ENCODE assay signal across 35 mouse cellular contexts in the genomic region with DNA sequence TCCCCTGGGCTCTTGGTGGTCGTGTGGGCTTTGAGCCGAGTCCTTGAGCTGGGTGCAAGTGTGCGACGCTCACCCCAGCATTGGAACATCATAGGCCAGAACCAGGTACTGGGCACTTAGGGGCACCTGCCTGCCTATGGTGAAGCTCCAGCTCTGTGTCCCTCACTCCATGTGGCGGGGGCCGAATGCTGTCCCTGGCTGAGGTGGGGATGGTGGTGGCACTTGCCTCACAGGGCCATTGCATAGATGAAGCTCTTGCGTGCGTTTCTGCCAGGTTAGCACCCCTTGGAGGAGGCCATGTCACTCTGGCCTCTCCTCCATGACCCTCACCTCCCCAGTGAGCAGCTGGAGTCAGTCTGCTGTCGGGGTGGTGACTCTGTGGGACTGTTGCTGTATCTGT. TPM values are rescaled to one million over a fixed set of nuclear protein-coding genes. Genes with fewer than 3 reads are reported as not detected.
DNase-seq lines count a peak whose midpoint lies in the region; ATAC-seq and TF ChIP-seq lines count a peak whose summit lies in the region.
"Had no signal": no experiment of that assay in that cellular context is flagged by ENCODE, and none has a peak within 500 bp of the region (broad histone marks: within the 10 kb centered on the region; RNA-seq: fewer than 3 reads in every experiment).

No protein-coding gene starts in this region.

- TF ChIP-seq CTCF in intestine, postnatal 0 days (IDR thresholded peaks at IDR 0.05; ENCODE audit: low read depth), result no peak
- TF ChIP-seq CTCF in midbrain, postnatal 0 days (IDR thresholded peaks at IDR 0.05), result no peak

- H3K4me1 ChIP-seq in intestine, embryonic 14.5 days (replicated peaks; ENCODE audit: control insufficient read depth, insufficient read depth, low read length), result peaks cover 23% of the 10 kb centered on the region
- H3K4me1 ChIP-seq in intestine, postnatal 0 days (replicated peaks; ENCODE audit: control insufficient read depth, insufficient read depth, low read length), result peaks cover 3% of the 10 kb centered on the region; the same call in 1 of the 2 replicates
- peaks cover 34% of the 10 kb centered on the region for H3K4me1 ChIP-seq in midbrain, embryonic 10.5 days
- peaks cover 7% of the 10 kb centered on the region for H3K4me1 ChIP-seq in midbrain, postnatal 0 days (ENCODE audit: insufficient read depth, low read length)

- 0 out of 2 replicates have a peak overlapping the region, but pooled peaks have one; percentile 6 for H3K9ac ChIP-seq in intestine, embryonic 14.5 days (ENCODE audit: low read length)
- H3K9ac ChIP-seq in intestine, postnatal 0 days (ENCODE audit: low read depth, low read length), result no peak overlapping the region; the same call in 1 of the 2 replicates
- H3K9ac ChIP-seq in midbrain, postnatal 0 days (replicated peaks; ENCODE audit: low read length, poor library complexity, severe bottlenecking), result no peak overlapping the region
- H3K9ac ChIP-seq: embryonic facial prominence, embryonic 15.5 days; forebrain, postnatal 0 days had no signal

- 96% methylated on average over 9 of the region's 9 CpGs for WGBS in intestine, embryonic 14.5 days
- WGBS in intestine, postnatal 0 days, result 95% methylated on average over 9 of the region's 9 CpGs
- 96% methylated on average over 9 of the region's 9 CpGs for WGBS in midbrain, embryonic 10.5 days
- WGBS in midbrain, postnatal 0 days, result 95% methylated on average over 9 of the region's 9 CpGs

- peaks cover 49% of the 10 kb centered on the region for H3K36me3 ChIP-seq in intestine, embryonic 14.5 days (ENCODE audit: control insufficient read depth, insufficient read depth, low read length)
- peaks cover 50% of the 10 kb centered on the region for H3K36me3 ChIP-seq in intestine, postnatal 0 days (ENCODE audit: control insufficient read depth, insufficient read depth)
- peaks cover 70% of the 10 kb centered on the region for H3K36me3 ChIP-seq in midbrain, embryonic 10.5 days
- peaks cover 23% of the 10 kb centered on the region for H3K36me3 ChIP-seq in midbrain, postnatal 0 days (ENCODE audit: insufficient read depth, low read length)

- peak; percentile 91 for DNase-seq in heart, adult 11 months
- no peak for DNase-seq in heart, adult 18-20 months
- DNase-seq in intestine, embryonic 14.5 days (ENCODE audit: low spot score), result no peak
- DNase-seq in midbrain, embryonic 10.5 days (ENCODE audit: low spot score), result no peak
- DNase-seq in midbrain, postnatal 0 days (ENCODE audit: low spot score), result no peak
- DNase-seq in kidney, adult 8-10 months, result no peak
- DNase-seq: adrenal gland, adult 2 months; adrenal gland, postnatal 14 days; B cell, adult 2 months; cerebellum, adult 11-12 months; cerebellum, adult 8-10 months; cerebellum, postnatal 10 days; cerebellum, postnatal 36 days; embryo, embryonic 11 days; forebrain, postnatal 0 days; gastrocnemius, postnatal 25 days; heart, postnatal 14 days; kidney, adult 18-20 months had no signal

- H3K4me3 ChIP-seq in intestine, embryonic 14.5 days (ENCODE audit: low read depth, low read length), result no peak overlapping the region
- H3K4me3 ChIP-seq in intestine, postnatal 0 days (ENCODE audit: low read depth, low read length), result no peak overlapping the region
- peak overlapping the region; percentile 9; the same call in 1 of the 2 replicates for H3K4me3 ChIP-seq in midbrain, embryonic 10.5 days
- no peak overlapping the region for H3K4me3 ChIP-seq in midbrain, postnatal 0 days (ENCODE audit: low read depth, low read length)
- H3K4me3 ChIP-seq: embryonic facial prominence, embryonic 15.5 days; hindbrain, embryonic 10.5 days; hindbrain, embryonic 13.5 days had no signal

- ATAC-seq in intestine, embryonic 14.5 days (replicated peaks; ENCODE audit: low FRiP score, low TSS enrichment, low read depth), result no peak
- ATAC-seq in intestine, postnatal 0 days, result no peak
- no peak for ATAC-seq in midbrain, postnatal 0 days (ENCODE audit: low FRiP score)
- ATAC-seq: forebrain, embryonic 14.5 days; forebrain, postnatal 0 days; hindbrain, embryonic 16.5 days had no signal

- H3K27me3 ChIP-seq in intestine, embryonic 14.5 days (replicated peaks; ENCODE audit: control insufficient read depth, insufficient read depth, low read length), result no peaks in the 10 kb centered on the region
- no peaks in the 10 kb centered on the region for H3K27me3 ChIP-seq in intestine, postnatal 0 days (replicated peaks; ENCODE audit: control insufficient read depth, insufficient read depth, low read length)
- H3K27me3 ChIP-seq in midbrain, embryonic 10.5 days (ENCODE audit: low read depth, poor library complexity, severe bottlenecking), result no peaks in the 10 kb centered on the region
- no peaks in the 10 kb centered on the region for H3K27me3 ChIP-seq in midbrain, postnatal 0 days (ENCODE audit: insufficient read depth, low read length)
- H3K27me3 ChIP-seq: CH12.LX; embryonic facial prominence, embryonic 15.5 days; hindbrain, embryonic 13.5 days had no signal

- H3K27ac ChIP-seq in intestine, embryonic 14.5 days (ENCODE audit: low read depth), result no peak overlapping the region
- H3K27ac ChIP-seq in intestine, postnatal 0 days (ENCODE audit: low read depth, low read length), result no peak overlapping the region
- no peak overlapping the region for H3K27ac ChIP-seq in midbrain, embryonic 10.5 days (replicated peaks)
- no peak overlapping the region for H3K27ac ChIP-seq in midbrain, postnatal 0 days (ENCODE audit: low read depth, low read length)
- H3K27ac ChIP-seq: embryonic facial prominence, embryonic 15.5 days; hindbrain, embryonic 10.5 days; hindbrain, embryonic 13.5 days had no signal

- no peak overlapping the region for H3K4me2 ChIP-seq in intestine, embryonic 14.5 days (ENCODE audit: low read length)
- H3K4me2 ChIP-seq in intestine, postnatal 0 days (replicated peaks; ENCODE audit: low read depth), result no peak overlapping the region
- H3K4me2 ChIP-seq in midbrain, postnatal 0 days (ENCODE audit: low read depth, low read length, poor library complexity, severe bottlenecking), result no peak overlapping the region
- H3K4me2 ChIP-seq: embryonic facial prominence, embryonic 15.5 days; heart, embryonic 11.5 days; hindbrain, embryonic 13.5 days had no signal

- H3K9me3 ChIP-seq in intestine, embryonic 14.5 days (ENCODE audit: control insufficient read depth, low read length), result no peaks in the 10 kb centered on the region
- H3K9me3 ChIP-seq in intestine, postnatal 0 days (ENCODE audit: control insufficient read depth), result no peaks in the 10 kb centered on the region
- no peaks in the 10 kb centered on the region for H3K9me3 ChIP-seq in midbrain, embryonic 10.5 days (replicated peaks)
- no peaks in the 10 kb centered on the region for H3K9me3 ChIP-seq in midbrain, postnatal 0 days (ENCODE audit: low read length)
- H3K9me3 ChIP-seq: embryonic facial prominence, embryonic 15.5 days; hindbrain, embryonic 10.5 days; hindbrain, embryonic 13.5 days had no signal

RNA-seq across cellular contexts. Expression of a gene that starts 3.5 kb away (rescaled TPM):
- not detected for total RNA-seq in heart, adult 18-20 months (2021)
- polyA plus RNA-seq in intestine, embryonic 14.5 days (2014; fragmentation: Nextera tagmentation; extraction: Ambion mirVana), result not detected in 2 replicates
- polyA plus RNA-seq in intestine, postnatal 0 days (2015; fragmentation: Nextera tagmentation; extraction: Ambion mirVana), result 0.12 TPM in 2 replicates
- polyA plus RNA-seq in midbrain, embryonic 10.5 days (2016; fragmentation: Nextera tagmentation; extraction: Ambion mirVana), result 0.09 TPM in 1 of 2 replicates, not detected in the other
- total RNA-seq in midbrain, postnatal 0 days (2014; rRNA removed), result not detected in 2 replicates
- not detected in 2 replicates for polyA plus RNA-seq in midbrain, postnatal 0 days (2015; fragmentation: Nextera tagmentation; extraction: Ambion mirVana)
- total RNA-seq: adrenal gland, adult 2 months; adrenal gland, postnatal 14 days; CH12.LX; forebrain, postnatal 0 days; gastrocnemius, adult 8-10 months; gastrocnemius, postnatal 25 days; heart, adult 8-10 months; heart, postnatal 14 days had no signal
- polyA plus RNA-seq: brain, embryonic 14.5 days; cortical plate, adult 2 months; embryonic facial prominence, embryonic 11.5 days; forebrain, embryonic 11.5 days; forebrain, embryonic 14.5 days; frontal cortex, adult 2 months; gonadal fat pad, adult 2 months; hindbrain, embryonic 10.5 days; hindbrain, embryonic 16.5 days had no signal

RNA-seq across cellular contexts. Expression of a gene that starts 4.4 kb away (rescaled TPM):
- total RNA-seq in heart, adult 18-20 months (2021), result 10 to 100 TPM; 29.9 to 34.5 TPM
- polyA plus RNA-seq in intestine, embryonic 14.5 days (2014; fragmentation: Nextera tagmentation; extraction: Ambion mirVana), result 57.8 and 58.8 TPM in 2 replicates
- 50.5 and 53.4 TPM in 2 replicates for polyA plus RNA-seq in intestine, postnatal 0 days (2015; fragmentation: Nextera tagmentation; extraction: Ambion mirVana)
- 52.7 and 53.3 TPM in 2 replicates for polyA plus RNA-seq in midbrain, embryonic 10.5 days (2016; fragmentation: Nextera tagmentation; extraction: Ambion mirVana)
- 56.7 and 88.8 TPM in 2 replicates for total RNA-seq in midbrain, postnatal 0 days (2014; rRNA removed)
- polyA plus RNA-seq in midbrain, postnatal 0 days (2015; fragmentation: Nextera tagmentation; extraction: Ambion mirVana), result 59.1 and 60.9 TPM in 2 replicates

RNA-seq across cellular contexts. Expression of a gene that starts 10.7 kb away (rescaled TPM):
- 1,000 to 10,000 TPM; 1,062 to 1,185 TPM for total RNA-seq in heart, adult 18-20 months (2021)
- 484 and 490 TPM in 2 replicates for polyA plus RNA-seq in intestine, embryonic 14.5 days (2014; fragmentation: Nextera tagmentation; extraction: Ambion mirVana)
- polyA plus RNA-seq in intestine, postnatal 0 days (2015; fragmentation: Nextera tagmentation; extraction: Ambion mirVana), result 286 and 316 TPM in 2 replicates
- polyA plus RNA-seq in midbrain, embryonic 10.5 days (2016; fragmentation: Nextera tagmentation; extraction: Ambion mirVana), result 528 and 571 TPM in 2 replicates
- total RNA-seq in midbrain, postnatal 0 days (2014; rRNA removed), result 2,062 and 2,304 TPM in 2 replicates
- polyA plus RNA-seq in midbrain, postnatal 0 days (2015; fragmentation: Nextera tagmentation; extraction: Ambion mirVana), result 440 and 459 TPM in 2 replicates

RNA-seq across cellular contexts. Expression of a gene that starts 14.7 kb away (rescaled TPM):
- total RNA-seq in heart, adult 18-20 months (2021), result 1 to 10 TPM; 7.1 to 8.8 TPM
- 0.22 TPM in 2 replicates for polyA plus RNA-seq in intestine, embryonic 14.5 days (2014; fragmentation: Nextera tagmentation; extraction: Ambion mirVana)
- 0.08 and 0.10 TPM in 2 replicates for polyA plus RNA-seq in intestine, postnatal 0 days (2015; fragmentation: Nextera tagmentation; extraction: Ambion mirVana)
- not detected in 2 replicates for polyA plus RNA-seq in midbrain, embryonic 10.5 days (2016; fragmentation: Nextera tagmentation; extraction: Ambion mirVana)
- not detected in 2 replicates for total RNA-seq in midbrain, postnatal 0 days (2014; rRNA removed)
- polyA plus RNA-seq in midbrain, postnatal 0 days (2015; fragmentation: Nextera tagmentation; extraction: Ambion mirVana), result 0.14 TPM in 1 of 2 replicates, not detected in the other
- total RNA-seq: adrenal gland, adult 2 months; adrenal gland, postnatal 14 days; CH12.LX; forebrain, postnatal 0 days; MEL had no signal
- polyA plus RNA-seq: adrenal gland, adult 2 months; embryonic facial prominence, embryonic 11.5 days; forebrain, embryonic 11.5 days; forebrain, embryonic 14.5 days; forebrain, postnatal 0 days; gonadal fat pad, adult 2 months; hindbrain, embryonic 10.5 days had no signal

RNA-seq across cellular contexts. Expression of a gene that starts 19.4 kb away (rescaled TPM):
- total RNA-seq in heart, adult 18-20 months (2021), result 10 to 100 TPM; 16.5 to 16.9 TPM
- 40.8 and 43.3 TPM in 2 replicates for polyA plus RNA-seq in intestine, embryonic 14.5 days (2014; fragmentation: Nextera tagmentation; extraction: Ambion mirVana)
- 32.8 and 36.5 TPM in 2 replicates for polyA plus RNA-seq in intestine, postnatal 0 days (2015; fragmentation: Nextera tagmentation; extraction: Ambion mirVana)
- polyA plus RNA-seq in midbrain, embryonic 10.5 days (2016; fragmentation: Nextera tagmentation; extraction: Ambion mirVana), result 61.4 and 68.5 TPM in 2 replicates
- total RNA-seq in midbrain, postnatal 0 days (2014; rRNA removed), result 31.2 and 38.0 TPM in 2 replicates
- polyA plus RNA-seq in midbrain, postnatal 0 days (2015; fragmentation: Nextera tagmentation; extraction: Ambion mirVana), result 30.1 and 31.3 TPM in 2 replicates
